Comparison of ENCODE assay signal across 14 mouse cellular contexts in the genomic region with DNA sequence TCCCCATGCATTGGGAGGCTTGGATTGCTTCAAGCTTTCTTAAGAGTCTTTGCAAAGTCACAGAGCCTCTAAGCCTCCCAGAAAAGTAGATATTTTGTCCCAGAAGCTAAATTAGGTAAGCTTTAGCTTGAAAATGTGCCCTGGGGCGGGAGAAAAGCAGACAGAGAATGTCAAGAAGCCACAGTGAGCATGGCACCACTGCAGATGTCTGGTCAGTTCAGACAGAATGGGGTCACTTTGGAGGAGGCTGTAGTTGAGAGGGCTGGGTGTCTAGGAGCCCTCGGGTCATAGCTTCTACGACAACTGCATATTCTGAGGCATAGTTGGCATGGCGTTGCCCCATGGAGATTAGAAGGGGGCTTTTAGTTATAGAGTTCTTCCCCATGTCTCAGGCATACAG.
DNase-seq lines count a peak whose midpoint lies in the region; ATAC-seq and TF ChIP-seq lines count a peak whose summit lies in the region.
"Had no signal": no experiment of that assay in that cellular context is flagged by ENCODE, and none has a peak within 500 bp of the region (broad histone marks: within the 10 kb centered on the region; RNA-seq: fewer than 3 reads in every experiment).

No protein-coding gene starts in this region.

- DNase-seq in heart, embryonic 10.5 days (ENCODE audit: low spot score): no peak
- DNase-seq in heart, adult 18-20 months: no peak
- no peak for DNase-seq in kidney, postnatal 0 days (ENCODE audit: low spot score)
- no peak for DNase-seq in kidney, postnatal 36 days
- DNase-seq in embryonic facial prominence, embryonic 14.5 days (ENCODE audit: low spot score): no peak
- no peak for DNase-seq in B cell, adult 2 months
- no peak for DNase-seq in spleen, postnatal 14 days (ENCODE audit: low spot score in 2 of 2)
- DNase-seq: cerebellum, adult 2 months; kidney, postnatal 10 days; layer of hippocampus, postnatal 36 days; liver, embryonic 13.5 days; lung, postnatal 36 days had no signal

- H3K4me3 ChIP-seq in heart, embryonic 10.5 days: no peak overlapping the region
- no peak overlapping the region for H3K4me3 ChIP-seq in kidney, postnatal 0 days (replicated peaks; ENCODE audit: low read depth, low read length)
- H3K4me3 ChIP-seq in embryonic facial prominence, embryonic 14.5 days (ENCODE audit: low read depth, low read length): no peak overlapping the region
- H3K4me3 ChIP-seq in limb, embryonic 15.5 days: no peak overlapping the region
- H3K4me3 ChIP-seq: liver, embryonic 13.5 days; myocyte had no signal

- no peak for ATAC-seq in kidney, postnatal 0 days (replicated peaks; ENCODE audit: low FRiP score, low read depth)
- ATAC-seq in embryonic facial prominence, embryonic 14.5 days (ENCODE audit: low read depth): no peak
- ATAC-seq in limb, embryonic 15.5 days (ENCODE audit: insufficient number of reproducible peaks, low FRiP score, low TSS enrichment, low read depth): no peak

- H3K9ac ChIP-seq in kidney, postnatal 0 days (ENCODE audit: low read depth, low read length): no peak overlapping the region
- H3K9ac ChIP-seq in embryonic facial prominence, embryonic 14.5 days (ENCODE audit: low read depth, low read length): no peak overlapping the region
- H3K9ac ChIP-seq in limb, embryonic 15.5 days: no peak overlapping the region
- H3K9ac ChIP-seq: liver, embryonic 13.5 days had no signal

- H3K27ac ChIP-seq in heart, embryonic 10.5 days: peak overlapping the region; percentile 76
- peak overlapping the region; percentile 70 for H3K27ac ChIP-seq in kidney, postnatal 0 days
- peak overlapping the region; percentile 92 for H3K27ac ChIP-seq in embryonic facial prominence, embryonic 14.5 days (replicated peaks; ENCODE audit: low read depth, low read length)
- peak overlapping the region; percentile 54 for H3K27ac ChIP-seq in limb, embryonic 15.5 days
- H3K27ac ChIP-seq: liver, embryonic 13.5 days had no signal

- peaks cover 3% of the 10 kb centered on the region; the same call in 1 of the 2 replicates for H3K27me3 ChIP-seq in heart, embryonic 10.5 days (ENCODE audit: insufficient read depth, poor library complexity, severe bottlenecking)
- H3K27me3 ChIP-seq in kidney, postnatal 0 days (ENCODE audit: insufficient read depth, low read length): no peaks in the 10 kb centered on the region
- H3K27me3 ChIP-seq in embryonic facial prominence, embryonic 14.5 days (replicated peaks; ENCODE audit: control insufficient read depth, insufficient read depth, low read length): no peaks in the 10 kb centered on the region
- 0 out of 2 replicates have a peak, but pooled peaks cover 4% of the 10 kb centered on the region for H3K27me3 ChIP-seq in limb, embryonic 15.5 days
- H3K27me3 ChIP-seq: liver, embryonic 13.5 days had no signal

- H3K4me2 ChIP-seq in kidney, postnatal 0 days (ENCODE audit: low read length): no peak overlapping the region
- H3K4me2 ChIP-seq in embryonic facial prominence, embryonic 14.5 days (ENCODE audit: low read depth, low read length): no peak overlapping the region
- H3K4me2 ChIP-seq in limb, embryonic 15.5 days: no peak overlapping the region
- H3K4me2 ChIP-seq: liver, embryonic 13.5 days had no signal

- peaks cover 71% of the 10 kb centered on the region for H3K4me1 ChIP-seq in heart, embryonic 10.5 days
- H3K4me1 ChIP-seq in kidney, postnatal 0 days (replicated peaks; ENCODE audit: insufficient read depth, low read length): peaks cover 27% of the 10 kb centered on the region
- H3K4me1 ChIP-seq in embryonic facial prominence, embryonic 14.5 days (ENCODE audit: control insufficient read depth, insufficient read depth, low read length): peaks cover 80% of the 10 kb centered on the region
- H3K4me1 ChIP-seq in limb, embryonic 15.5 days: peaks cover 59% of the 10 kb centered on the region
- H3K4me1 ChIP-seq: liver, embryonic 13.5 days had no signal

- no peaks in the 10 kb centered on the region for H3K36me3 ChIP-seq in heart, embryonic 10.5 days
- H3K36me3 ChIP-seq in kidney, postnatal 0 days (ENCODE audit: insufficient read depth, low read length): no peaks in the 10 kb centered on the region
- no peaks in the 10 kb centered on the region for H3K36me3 ChIP-seq in embryonic facial prominence, embryonic 14.5 days (ENCODE audit: control insufficient read depth, insufficient read depth, low read length)
- H3K36me3 ChIP-seq in limb, embryonic 15.5 days: no peaks in the 10 kb centered on the region
- H3K36me3 ChIP-seq: liver, embryonic 13.5 days had no signal

- H3K9me3 ChIP-seq in heart, embryonic 10.5 days: no peaks in the 10 kb centered on the region
- no peaks in the 10 kb centered on the region for H3K9me3 ChIP-seq in kidney, postnatal 0 days (replicated peaks; ENCODE audit: low read length)
- no peaks in the 10 kb centered on the region for H3K9me3 ChIP-seq in embryonic facial prominence, embryonic 14.5 days (ENCODE audit: control insufficient read depth, low read length)
- H3K9me3 ChIP-seq in limb, embryonic 15.5 days: no peaks in the 10 kb centered on the region
- H3K9me3 ChIP-seq: liver, embryonic 13.5 days had no signal

- WGBS in heart, embryonic 10.5 days: 64% methylated on average over 4 of the region's 4 CpGs
- 54% methylated on average over 4 of the region's 4 CpGs for WGBS in kidney, postnatal 0 days
- WGBS in embryonic facial prominence, embryonic 14.5 days: 32% methylated on average over 4 of the region's 4 CpGs
- WGBS in limb, embryonic 15.5 days: 60% methylated on average over 4 of the region's 4 CpGs

- no peak for TF ChIP-seq CTCF in kidney, postnatal 0 days (IDR thresholded peaks at IDR 0.05; ENCODE audit: low read depth)
